Mouse (Mus musculus) erythroblast, embryonic 14.5 days (primary cell): ENCODE measurements at regions not wholly inside any gene's neighbourhood (a gene's known extent, or its start where the extent isn't known, plus 50 kb on each side); places are given as distances from the start of the nearest gene placed in this dataset.
"Not testable (repeated sequence)": the region's sequence is repeated elsewhere in the genome, so short reads cannot be mapped to it uniquely, and the experiment has no call there.

Source experiments
- H3K27me3 ChIP-seq: 2 replicates; pipeline ENCODE4 v1.6.1; 2012; ENCODE audit warnings: inconsistent platforms; ENCODE audit not compliant: control insufficient read depth
- H3K36me3 ChIP-seq: 2 replicates; pipeline ENCODE4 v1.6.1; 2012; ENCODE audit warnings: mild to moderate bottlenecking, inconsistent platforms; ENCODE audit not compliant: control insufficient read depth
- H3K4me1 ChIP-seq: 2 replicates; pipeline ENCODE4 v1.6.1; 2012; ENCODE audit warnings: inconsistent platforms; ENCODE audit not compliant: control insufficient read depth
- H3K4me3 ChIP-seq: replicated peaks from 2 replicates; pipeline ENCODE3; 2012; ENCODE audit warnings: moderate library complexity, mild to moderate bottlenecking, inconsistent platforms
- H3K9me3 ChIP-seq: 2 replicates; pipeline ENCODE4 v1.6.1; 2012; ENCODE audit warnings: low read length, inconsistent platforms, mixed read lengths; ENCODE audit not compliant: control insufficient read depth
- GATA1 ChIP-seq: IDR thresholded peaks from 2 replicates; pipeline ENCODE4 v1.6.1; 2012; ENCODE audit warnings: low read length, inconsistent platforms, mixed read lengths
- TAL1 ChIP-seq: IDR thresholded peaks from 3 replicates; pipeline ENCODE4 v1.6.1; 2012; ENCODE audit warnings: low read length, inconsistent platforms, mixed read lengths

GRCm38 (mm10) chr2:10658317-10658716 lies 288.0 kb downstream of the Sfmbt2 start:
- H3K4me1 ChIP-seq, result no peaks in the 10 kb centered on the region
- H3K4me3 ChIP-seq, result no peak overlapping the region
- H3K36me3 ChIP-seq, result no peaks in the 10 kb centered on the region
- no peak for TF ChIP-seq GATA1
- H3K27me3 ChIP-seq, result no peaks in the 10 kb centered on the region
- H3K9me3 ChIP-seq, result no peaks in the 10 kb centered on the region

GRCm38 (mm10) chr2:10667915-10668314 lies 297.6 kb downstream of the Sfmbt2 start:
- H3K27me3 ChIP-seq, H3K9me3 ChIP-seq: not testable (repeated sequence)

GRCm38 (mm10) chr2:10670423-10671298 lies 300.4 kb downstream of the Sfmbt2 start:
- Histone ChIP-seq H3K4me3 (no peak overlapping the region), H3K4me1 (no peaks in the 10 kb centered on the region), H3K27me3 (no peaks in the 10 kb centered on the region), H3K36me3 (no peaks in the 10 kb centered on the region), H3K9me3 (no peaks in the 10 kb centered on the region)
- TF ChIP-seq TAL1 (no peak), GATA1 (no peak)

More at GRCm38 (mm10) chr2:10667915-10668314, 297.6 kb downstream of the Sfmbt2 start:
- H3K4me1 ChIP-seq, H3K4me3 ChIP-seq, H3K36me3 ChIP-seq: not testable (repeated sequence)

- Histone ChIP-seq H3K9me3 (no peaks in the 10 kb centered on the region), H3K4me1 (no peaks in the 10 kb centered on the region), H3K4me3 (no peak overlapping the region), H3K27me3 (no peaks in the 10 kb centered on the region), H3K36me3 (no peaks in the 10 kb centered on the region)
- TF ChIP-seq TAL1 (no peak), GATA1 (no peak)
Observed at GRCm38 (mm10) chr2:10671299-10671632, 301.0 kb downstream of the Sfmbt2 start.

GRCm38 (mm10) chr2:10672196-10672595 lies 301.9 kb downstream of the Sfmbt2 start:
- Histone ChIP-seq H3K9me3 (no peaks in the 10 kb centered on the region), H3K27me3 (no peaks in the 10 kb centered on the region), H3K4me1 (no peaks in the 10 kb centered on the region), H3K36me3 (no peaks in the 10 kb centered on the region), H3K4me3 (no peak overlapping the region)
- TF ChIP-seq GATA1 (no peak), TAL1 (no peak)

GRCm38 (mm10) chr2:10674738-10675349 lies 304.5 kb downstream of the Sfmbt2 start:
- Histone ChIP-seq H3K9me3 (no peaks in the 10 kb centered on the region), H3K27me3 (no peaks in the 10 kb centered on the region), H3K36me3 (no peaks in the 10 kb centered on the region), H3K4me3 (no peak overlapping the region), H3K4me1 (no peaks in the 10 kb centered on the region)
- TF ChIP-seq GATA1 (no peak), TAL1 (no peak)

GRCm38 (mm10) chr2:10701459-10701858 lies 331.1 kb downstream of the Sfmbt2 start:
- Histone ChIP-seq H3K9me3 (peaks cover 3% of the 10 kb centered on the region; the same call in 1 of the 2 replicates), H3K27me3 (no peaks in the 10 kb centered on the region), H3K36me3 (no peaks in the 10 kb centered on the region), H3K4me1 (no peaks in the 10 kb centered on the region), H3K4me3 (no peak overlapping the region)
- no peak for TF ChIP-seq GATA1
- no peak for TF ChIP-seq TAL1

- H3K4me3 ChIP-seq, result no peak overlapping the region
- no peak for TF ChIP-seq GATA1
- no peak for TF ChIP-seq TAL1
- no peaks in the 10 kb centered on the region for H3K4me1 ChIP-seq
- H3K36me3 ChIP-seq, result no peaks in the 10 kb centered on the region
- H3K9me3 ChIP-seq, result no peaks in the 10 kb centered on the region
- no peaks in the 10 kb centered on the region for H3K27me3 ChIP-seq
Observed at GRCm38 (mm10) chr2:10718366-10718765, 348.1 kb downstream of the Sfmbt2 start.

- not testable (repeated sequence) for H3K27me3 ChIP-seq, H3K36me3 ChIP-seq
Observed at GRCm38 (mm10) chr2:10734337-10734736, 364.0 kb downstream of the Sfmbt2 start.

More at GRCm38 (mm10) chr2:10734337-10734736, 364.0 kb downstream of the Sfmbt2 start:
- not testable (repeated sequence) for H3K9me3 ChIP-seq, H3K4me3 ChIP-seq, H3K4me1 ChIP-seq
